Mouse (Mus musculus) myocyte (in vitro differentiated cells): Measurements from ENCODE around the gene Acbd4. TPM values are rescaled to one million over a fixed set of nuclear protein-coding genes. Genes with fewer than 3 reads are reported as not detected.

Experiments
- H3K27me3 ChIP-seq: one replicate; pipeline ENCODE4 v1.6.1; 2011; ENCODE audit not compliant: control insufficient read depth, insufficient read depth, insufficient read length
- H3K36me3 ChIP-seq: one replicate; pipeline ENCODE4 v1.6.1; 2011; ENCODE audit not compliant: control insufficient read depth, insufficient read depth
- H3K4me2 ChIP-seq: one replicate; pipeline ENCODE4 v1.6.1; 2011; ENCODE audit warnings: low read depth, control low read depth
- H3K4me3 ChIP-seq: one replicate; pipeline ENCODE4 v1.5.1; 2011; ENCODE audit warnings: mild to moderate bottlenecking, control low read depth, moderate library complexity
- H3K79me2 ChIP-seq: one replicate; pipeline ENCODE4 v1.6.1; 2011; ENCODE audit not compliant: control insufficient read depth, insufficient read depth
- H3ac ChIP-seq: one replicate; pipeline ENCODE4 v1.6.1; 2011; ENCODE audit not compliant: control insufficient read depth, insufficient read length
- CEBPB ChIP-seq: IDR thresholded peaks from 2 replicates; pipeline ENCODE4 v1.6.1; 2011; ENCODE audit warnings: mild to moderate bottlenecking, moderate library complexity; ENCODE audit not compliant: poor library complexity, insufficient read depth, severe bottlenecking
- E2F4 ChIP-seq: IDR thresholded peaks from one replicate; pipeline ENCODE4 v1.6.1; 2011; ENCODE audit warnings: mild to moderate bottlenecking, control low read depth, moderate library complexity; ENCODE audit not compliant: insufficient read depth
- MAX ChIP-seq: IDR thresholded peaks from one replicate; pipeline ENCODE4 v1.6.1; 2011; ENCODE audit warnings: low read depth, mild to moderate bottlenecking, control low read depth
- MYOD1 ChIP-seq, 3 experiments: IDR thresholded peaks; one replicate each; pipeline ENCODE4 v1.6.1; 2011; ENCODE audit warnings: control low read depth in 2 of 3, low read depth in 2 of 3, mild to moderate bottlenecking in 2 of 3, moderate library complexity in 1 of 3; ENCODE audit not compliant: insufficient read length in 2 of 3, control insufficient read depth in 1 of 3
- MYOG ChIP-seq, 3 experiments: IDR thresholded peaks; one replicate each; pipeline ENCODE4 v1.6.1; 2011; ENCODE audit warnings: control low read depth in 2 of 3, low read depth in 2 of 3, mild to moderate bottlenecking in 2 of 3; ENCODE audit not compliant: insufficient read length in 2 of 3, control insufficient read depth in 1 of 3, insufficient read depth in 1 of 3
- POLR2A ChIP-seq: IDR thresholded peaks from one replicate; pipeline ENCODE4 v1.6.1; 2011; ENCODE audit warnings: low read depth, mild to moderate bottlenecking, control low read depth, moderate library complexity; ENCODE audit not compliant: insufficient read length
- POLR2AphosphoS2 ChIP-seq: IDR thresholded peaks from one replicate; pipeline ENCODE4 v1.6.1; 2011; ENCODE audit warnings: low read depth, control low read depth; ENCODE audit not compliant: insufficient read length
- REST ChIP-seq: IDR thresholded peaks from one replicate; pipeline ENCODE4 v1.6.1; 2011; ENCODE audit warnings: mild to moderate bottlenecking, control low read depth, moderate library complexity; ENCODE audit not compliant: insufficient read depth, insufficient read length
- SRF ChIP-seq: IDR thresholded peaks from one replicate; pipeline ENCODE4 v1.6.1; 2011; ENCODE audit warnings: low read depth; ENCODE audit not compliant: control insufficient read depth, insufficient read length
- TCF12 ChIP-seq: IDR thresholded peaks from one replicate; pipeline ENCODE4 v1.6.1; 2011; ENCODE audit warnings: mild to moderate bottlenecking, control low read depth; ENCODE audit not compliant: poor library complexity, insufficient read depth, severe bottlenecking
- TCF3 ChIP-seq: IDR thresholded peaks from one replicate; pipeline ENCODE4 v1.6.1; 2011; ENCODE audit warnings: low read depth, control low read depth; ENCODE audit not compliant: insufficient read length
- USF1 ChIP-seq: IDR thresholded peaks from one replicate; pipeline ENCODE4 v1.6.1; 2011; ENCODE audit warnings: low read depth, mild to moderate bottlenecking, control low read depth, moderate library complexity
- polyA plus RNA-seq: library from polyadenylated mRNA; unstranded; fragments of >200 nt; fragmentation: generic; extraction: Trizol; gene quantifications from one replicate; pipeline ENCODE4 v1.2.1, GENCODE M21; 2012; ENCODE audit warnings: missing spikeins

Gene Acbd4
- polyA plus RNA-seq, 1 experiment: 55.2 TPM

DNA sequence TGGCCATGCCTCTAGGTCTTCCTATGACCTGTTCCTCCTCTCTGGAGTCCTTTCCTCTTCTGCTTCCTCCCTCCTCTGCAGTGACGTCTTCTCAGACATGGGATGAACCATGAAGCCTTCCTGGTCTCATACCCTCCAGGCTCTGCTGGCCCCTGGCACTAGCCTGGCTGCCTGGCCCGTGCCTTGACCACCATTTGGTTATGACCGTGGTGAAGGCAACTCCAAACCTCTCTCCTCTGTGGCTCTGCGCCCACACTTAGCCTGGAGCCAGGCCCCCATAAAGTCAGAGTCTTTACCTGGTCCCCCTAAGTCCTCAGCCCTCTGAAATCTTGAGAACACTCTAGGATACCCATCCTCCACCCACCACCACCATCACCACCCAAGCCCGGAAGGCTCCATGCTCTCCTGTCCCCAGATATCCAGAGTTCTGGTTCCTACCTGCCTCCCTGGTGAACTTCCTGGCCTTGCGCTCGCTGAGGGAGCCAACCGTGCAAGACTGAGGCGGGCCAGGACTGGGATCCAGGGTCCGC is 27.3 kb upstream of the Acbd4 start:
- H3K36me3 ChIP-seq: peaks cover 45% of the 10 kb centered on the region
- TF ChIP-seq POLR2A: peak; percentile 0
- TF ChIP-seq TCF12: no peak
- no peaks in the 10 kb centered on the region for H3K27me3 ChIP-seq
- H3ac ChIP-seq: no peak overlapping the region
- H3K4me3 ChIP-seq: no peak overlapping the region
- H3K79me2 ChIP-seq: no peaks in the 10 kb centered on the region
- H3K4me2 ChIP-seq: no peak overlapping the region

DNA sequence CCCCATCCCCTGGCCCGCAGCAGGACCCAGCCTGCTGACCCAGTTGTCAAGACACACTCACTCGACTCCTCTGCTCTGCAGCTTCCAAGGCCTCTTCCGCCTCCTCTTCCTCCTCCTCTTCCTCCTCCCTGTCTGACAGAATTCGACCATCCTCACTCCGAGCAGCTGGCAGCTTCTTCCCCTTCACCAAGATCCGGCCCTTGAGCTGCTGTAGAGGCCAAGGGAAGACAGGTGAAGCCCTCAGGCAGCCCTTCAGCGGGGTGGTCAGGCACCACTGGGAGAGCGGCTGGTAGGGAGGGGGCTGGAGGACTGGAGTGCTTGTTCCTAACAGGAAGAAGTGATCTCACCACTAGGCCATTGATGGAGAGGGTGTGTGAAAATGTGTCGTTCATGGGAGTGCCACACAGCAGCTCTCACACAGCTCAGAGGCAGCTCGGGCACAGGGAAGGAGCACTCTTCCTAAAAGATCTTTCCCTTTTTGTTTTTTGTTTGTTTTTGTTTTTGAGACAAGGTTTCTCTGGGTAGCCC is 26.6 kb upstream of the Acbd4 start:
- H3K4me2 ChIP-seq: no peak overlapping the region
- no peak overlapping the region for H3ac ChIP-seq
- no peaks in the 10 kb centered on the region for H3K27me3 ChIP-seq
- TF ChIP-seq MYOG (IDR thresholded peaks at IDR 0.05; ENCODE audit: control insufficient read depth in 1 of 3, insufficient read depth in 1 of 3, insufficient read length in 2 of 3, low read depth in 2 of 3) (no peak), REST (no peak), POLR2A (no peak), E2F4 (no peak), TCF3 (no peak), POLR2AphosphoS2 (no peak), MYOD1 (IDR thresholded peaks at IDR 0.05; ENCODE audit: control insufficient read depth in 1 of 3, insufficient read length in 2 of 3, low read depth in 2 of 3) (no peak), USF1 (no peak), TCF12 (no peak), MAX (no peak), CEBPB (no peak), SRF (no peak)
- H3K4me3 ChIP-seq: no peak overlapping the region
- no peaks in the 10 kb centered on the region for H3K79me2 ChIP-seq
- H3K36me3 ChIP-seq: peaks cover 42% of the 10 kb centered on the region

GRCm38 (mm10) chr11:103076010-103076409 is 25.5 kb upstream of the Acbd4 start:
- peaks cover 37% of the 10 kb centered on the region for H3K36me3 ChIP-seq
- no peaks in the 10 kb centered on the region for H3K79me2 ChIP-seq
- H3K4me2 ChIP-seq: no peak overlapping the region
- no peak overlapping the region for H3ac ChIP-seq
- H3K27me3 ChIP-seq: no peaks in the 10 kb centered on the region
- TF ChIP-seq E2F4 (no peak), REST (no peak), SRF (no peak), TCF12 (no peak), TCF3 (no peak), MYOD1 (IDR thresholded peaks at IDR 0.05; ENCODE audit: control insufficient read depth in 1 of 3, insufficient read length in 2 of 3, low read depth in 2 of 3) (no peak), USF1 (no peak), POLR2AphosphoS2 (no peak), MAX (no peak), POLR2A (no peak), CEBPB (no peak)
- H3K4me3 ChIP-seq: no peak overlapping the region

DNA sequence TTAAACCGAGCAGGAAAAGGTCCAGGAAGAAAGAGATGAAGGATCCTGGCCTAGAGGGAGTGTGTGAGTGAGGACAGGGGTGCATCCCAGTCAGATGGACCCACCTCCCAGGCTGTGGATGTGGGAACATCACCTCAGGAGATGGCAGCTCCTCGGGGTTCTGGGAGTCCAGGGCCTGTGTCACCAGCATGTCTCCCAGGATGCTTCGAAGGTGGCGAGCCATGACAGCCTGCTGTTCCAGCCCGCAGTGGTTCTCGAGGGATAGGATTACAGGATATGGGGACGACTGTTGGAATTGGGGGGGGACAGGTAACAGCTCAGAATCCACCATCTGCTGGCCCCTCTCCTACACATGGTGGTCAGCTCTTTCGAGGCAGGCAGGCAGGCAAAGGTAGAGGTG is 24.9 kb upstream of the Acbd4 start:
- Histone ChIP-seq H3K4me2 (no peak overlapping the region), H3K36me3 (peaks cover 32% of the 10 kb centered on the region), H3K27me3 (no peaks in the 10 kb centered on the region), H3K79me2 (no peaks in the 10 kb centered on the region), H3ac (no peak overlapping the region), H3K4me3 (no peak overlapping the region)
- TF ChIP-seq SRF: no peak
- no peak for TF ChIP-seq POLR2A
- no peak for TF ChIP-seq MYOG (IDR thresholded peaks at IDR 0.05; ENCODE audit: control insufficient read depth in 1 of 3, insufficient read depth in 1 of 3, insufficient read length in 2 of 3, low read depth in 2 of 3)
- no peak for TF ChIP-seq MAX
- TF ChIP-seq CEBPB: no peak
- TF ChIP-seq E2F4: no peak
- no peak for TF ChIP-seq REST
- TF ChIP-seq TCF3: no peak
- TF ChIP-seq MYOD1 (IDR thresholded peaks at IDR 0.05; ENCODE audit: control insufficient read depth in 1 of 3, insufficient read length in 2 of 3, low read depth in 2 of 3): no peak
- no peak for TF ChIP-seq POLR2AphosphoS2
- no peak for TF ChIP-seq TCF12
- TF ChIP-seq USF1: no peak

DNA sequence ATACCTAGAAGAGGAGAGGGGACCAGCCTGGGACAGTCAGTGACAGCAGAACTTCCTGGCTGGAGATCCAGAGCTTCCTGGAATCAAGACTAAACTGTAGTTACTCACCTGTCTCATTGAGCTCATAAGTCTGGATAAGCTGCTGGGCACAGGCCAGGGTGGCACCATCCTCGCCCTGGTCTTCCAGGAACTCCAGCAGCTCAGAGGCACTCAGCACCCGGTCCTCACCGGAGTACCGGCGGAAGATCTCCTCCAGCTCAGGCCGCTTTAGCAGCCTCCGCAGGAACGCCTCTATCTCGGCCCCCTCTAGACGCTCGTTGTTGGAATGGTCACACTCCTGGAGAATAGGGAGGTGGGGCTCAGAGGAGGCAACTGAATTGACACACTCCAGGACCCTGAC is 23.4 kb upstream of the Acbd4 start:
- Histone ChIP-seq H3K79me2 (peaks cover 12% of the 10 kb centered on the region), H3K36me3 (peaks cover 32% of the 10 kb centered on the region), H3K4me2 (no peak overlapping the region), H3K27me3 (no peaks in the 10 kb centered on the region), H3ac (no peak overlapping the region), H3K4me3 (no peak overlapping the region)
- no peak for TF ChIP-seq MYOG (IDR thresholded peaks at IDR 0.05; ENCODE audit: control insufficient read depth in 1 of 3, insufficient read depth in 1 of 3, insufficient read length in 2 of 3, low read depth in 2 of 3)
- TF ChIP-seq TCF12: no peak
- no peak for TF ChIP-seq REST
- no peak for TF ChIP-seq SRF
- TF ChIP-seq TCF3: no peak
- no peak for TF ChIP-seq CEBPB
- TF ChIP-seq MAX: no peak
- no peak for TF ChIP-seq E2F4
- no peak for TF ChIP-seq POLR2A
- no peak for TF ChIP-seq MYOD1 (IDR thresholded peaks at IDR 0.05; ENCODE audit: control insufficient read depth in 1 of 3, insufficient read length in 2 of 3, low read depth in 2 of 3)
